Mouse (Mus musculus): Measurements from ENCODE around the gene Gnl1. TPM values are rescaled to one million over a fixed set of nuclear protein-coding genes. Genes with fewer than 3 reads are reported as not detected.
"Not testable (repeated sequence)": the region's sequence is repeated elsewhere in the genome, so short reads cannot be mapped to it uniquely, and the experiment has no call there.

The Gnl1 gene
- polyA plus RNA-seq (2012; rRNA removed) (3.9 and 5.2 TPM in 2 replicates), polyA plus RNA-seq (2014; fragmentation: Nextera tagmentation; extraction: Ambion mirVana) (4.4 and 5.6 TPM in 2 replicates)

GRCm38 (mm10) chr17:35979401-35980362 is at the start of gene Gnl1, which contains the start of gene Prr3:
TSS of gene Gnl1 (plus strand) at chr17:35979851.
TSS of gene Prr3 (minus strand) at chr17:35980236.
- Histone ChIP-seq H3K36me3 (replicated peaks; ENCODE audit: control insufficient read depth, insufficient read depth, low read depth) (no peaks in the 10 kb centered on the region; the same call in 1 of the 2 replicates), H3K9ac (replicated peaks) (peak within 1 kb of the TSS; percentile 49), H3K27ac (peak within 1 kb of the TSS; percentile 46), H3K4me1 (replicated peaks; ENCODE audit: control insufficient read depth in 2 of 2, insufficient read depth in 2 of 2, low read length in 1 of 2) (peaks cover 3 to 8% of the 10 kb centered on the region in 2 experiments; a peak in 3 of 4 replicates), H3K27me3 (ENCODE audit: control insufficient read depth, insufficient read depth, low read length) (no peaks in the 10 kb centered on the region), H3K9me3 (ENCODE audit: control insufficient read depth, low read length) (no peaks in the 10 kb centered on the region), H3K4me2 (ENCODE audit: low read depth) (peak within 1 kb of the TSS; percentile 97), H3K4me3 (ENCODE audit: insufficient read depth in 1 of 2, low read depth in 2 of 2, low read length in 2 of 2) (peak within 1 kb of the TSS; percentile 71 to 84)
- ATAC-seq (ENCODE audit: insufficient read depth) (peak; percentile 91), DNase-seq (ENCODE audit: low read depth in 3 of 3, low spot score in 3 of 3) (peak; percentile 70 to 73 (median 72))
- under 1% methylated on average over 108 of the region's 109 CpGs for WGBS (ENCODE audit: insufficient replicate concordance)
- TF ChIP-seq EP300 (IDR thresholded peaks at IDR 0.05; ENCODE audit: low read depth) (no peak), CTCF (IDR thresholded peaks at IDR 0.05; ENCODE audit: low read depth) (peak; percentile 40)

- TF ChIP-seq EP300 (IDR thresholded peaks at IDR 0.05; ENCODE audit: low read depth) (no peak), CTCF (IDR thresholded peaks at IDR 0.05; ENCODE audit: low read depth) (no peak)
- no peak for DNase-seq (ENCODE audit: low read depth in 3 of 3, low spot score in 3 of 3)
- H3K9ac ChIP-seq (replicated peaks), result no peak overlapping the region
- no peak overlapping the region for H3K27ac ChIP-seq
- H3K4me2 ChIP-seq (ENCODE audit: low read depth), result no peak overlapping the region
- peaks cover 56% of the 10 kb centered on the region for H3K36me3 ChIP-seq (replicated peaks; ENCODE audit: control insufficient read depth, insufficient read depth, low read depth)
- no peak for ATAC-seq (ENCODE audit: insufficient read depth)
- no peaks in the 10 kb centered on the region for H3K27me3 ChIP-seq (ENCODE audit: control insufficient read depth, insufficient read depth, low read length)
- H3K9me3 ChIP-seq (ENCODE audit: control insufficient read depth, low read length), result no peaks in the 10 kb centered on the region
- no peak overlapping the region for H3K4me3 ChIP-seq (ENCODE audit: insufficient read depth in 1 of 2, low read depth in 2 of 2, low read length in 2 of 2)
- H3K4me1 ChIP-seq (replicated peaks; ENCODE audit: control insufficient read depth in 2 of 2, insufficient read depth in 2 of 2, low read length in 1 of 2), result peaks cover 13 to 21% of the 10 kb centered on the region in 2 experiments
- WGBS (ENCODE audit: insufficient replicate concordance), result 92% methylated on average over 12 of the region's 12 CpGs
These were observed 49.0 kb upstream of the Gnl1 start for GRCm38 (mm10) chr17:35930627-35931026.

GRCm38 (mm10) chr17:35932608-35933007 is 47.0 kb upstream of the Gnl1 start:
- 78% methylated on average over 4 of the region's 4 CpGs for WGBS (ENCODE audit: insufficient replicate concordance)
- H3K27me3 ChIP-seq (ENCODE audit: control insufficient read depth, insufficient read depth, low read length), result no peaks in the 10 kb centered on the region
- H3K4me3 ChIP-seq (ENCODE audit: insufficient read depth in 1 of 2, low read depth in 2 of 2, low read length in 2 of 2), result no peak overlapping the region
- no peak for DNase-seq (ENCODE audit: low read depth in 3 of 3, low spot score in 3 of 3)
- TF ChIP-seq CTCF (IDR thresholded peaks at IDR 0.05; ENCODE audit: low read depth) (no peak), EP300 (IDR thresholded peaks at IDR 0.05; ENCODE audit: low read depth) (no peak)
- ATAC-seq (ENCODE audit: insufficient read depth), result no peak
- peaks cover 4 to 7% of the 10 kb centered on the region in 2 experiments; a peak in 3 of 4 replicates for H3K4me1 ChIP-seq (replicated peaks; ENCODE audit: control insufficient read depth in 2 of 2, insufficient read depth in 2 of 2, low read length in 1 of 2)
- H3K27ac ChIP-seq, result no peak overlapping the region
- peaks cover 40% of the 10 kb centered on the region for H3K36me3 ChIP-seq (replicated peaks; ENCODE audit: control insufficient read depth, insufficient read depth, low read depth)
- no peak overlapping the region for H3K4me2 ChIP-seq (ENCODE audit: low read depth)
- H3K9me3 ChIP-seq (ENCODE audit: control insufficient read depth, low read length), result no peaks in the 10 kb centered on the region
- no peak overlapping the region for H3K9ac ChIP-seq (replicated peaks)

- not testable (repeated sequence) for H3K27me3 ChIP-seq (ENCODE audit: control insufficient read depth, insufficient read depth, low read length); H3K4me1 ChIP-seq (replicated peaks; ENCODE audit: control insufficient read depth in 2 of 2, insufficient read depth in 2 of 2, low read length in 1 of 2); H3K36me3 ChIP-seq (replicated peaks; ENCODE audit: control insufficient read depth, insufficient read depth, low read depth); H3K9me3 ChIP-seq (ENCODE audit: control insufficient read depth, low read length); ATAC-seq (ENCODE audit: insufficient read depth); H3K4me2 ChIP-seq (ENCODE audit: low read depth); H3K4me3 ChIP-seq (ENCODE audit: insufficient read depth in 1 of 2, low read depth in 2 of 2, low read length in 2 of 2); DNase-seq (ENCODE audit: low read depth in 3 of 3, low spot score in 3 of 3); H3K27ac ChIP-seq; H3K9ac ChIP-seq (replicated peaks)
- 79% methylated on average over 14 of the region's 14 CpGs for WGBS (ENCODE audit: insufficient replicate concordance)
These were observed 43.9 kb upstream of the Gnl1 start for GRCm38 (mm10) chr17:35935763-35936162.

- Histone ChIP-seq H3K27ac (no peak overlapping the region), H3K9me3 (ENCODE audit: control insufficient read depth, low read length) (no peaks in the 10 kb centered on the region), H3K36me3 (replicated peaks; ENCODE audit: control insufficient read depth, insufficient read depth, low read depth) (no peaks in the 10 kb centered on the region), H3K27me3 (ENCODE audit: control insufficient read depth, insufficient read depth, low read length) (no peaks in the 10 kb centered on the region), H3K4me3 (ENCODE audit: insufficient read depth in 1 of 2, low read depth in 2 of 2, low read length in 2 of 2) (no peak overlapping the region), H3K4me1 (replicated peaks; ENCODE audit: control insufficient read depth in 2 of 2, insufficient read depth in 2 of 2, low read length in 1 of 2) (no peaks in the 10 kb centered on the region), H3K4me2 (ENCODE audit: low read depth) (no peak overlapping the region), H3K9ac (replicated peaks) (no peak overlapping the region)
- WGBS (ENCODE audit: insufficient replicate concordance), result 17% methylated on average over 2 of the region's 2 CpGs
- no peak for TF ChIP-seq EP300 (IDR thresholded peaks at IDR 0.05; ENCODE audit: low read depth)
- TF ChIP-seq CTCF (IDR thresholded peaks at IDR 0.05; ENCODE audit: low read depth), result peak; percentile 93
- ATAC-seq (ENCODE audit: insufficient read depth) (0 out of 2 replicates have a peak, but pooled peaks have one; percentile 45), DNase-seq (ENCODE audit: low read depth in 3 of 3, low spot score in 3 of 3) (peak in 2 of 3 experiments; percentile 39 to 45)
These were observed 41.8 kb upstream of the Gnl1 start for GRCm38 (mm10) chr17:35937700-35938348.
